Mouse (Mus musculus) forebrain, embryonic 13.5 days (tissue): Measurements from ENCODE around the gene Gm20388. TPM values are rescaled to one million over a fixed set of nuclear protein-coding genes. Genes with fewer than 3 reads are reported as not detected.
A peak's percentile ranks its signal among the peaks of the same experiment; 100 is the strongest.

Experiments
- ATAC-seq: fragments of 200-750 bp; cut with Nextera tagmentation; 2 replicates; pipeline ENCODE4 v1.8.0; 2017
- H3K27ac ChIP-seq: fragments of 300-500 bp; sonication (generic); 2 replicates; pipeline ENCODE4 v1.5.1; 2015; ENCODE audit warnings: inconsistent platforms, mild to moderate bottlenecking, moderate library complexity
- H3K27me3 ChIP-seq: fragments of 300-500 bp; sonication (generic); 2 replicates; pipeline ENCODE4 v1.6.1; 2015; ENCODE audit warnings: mild to moderate bottlenecking, inconsistent platforms
- H3K36me3 ChIP-seq: fragments of 300-500 bp; sonication (generic); 2 replicates; pipeline ENCODE4 v1.6.1; 2015; ENCODE audit warnings: mild to moderate bottlenecking, inconsistent platforms; ENCODE audit not compliant: poor library complexity, severe bottlenecking
- H3K4me1 ChIP-seq: fragments of 300-500 bp; sonication (generic); 2 replicates; pipeline ENCODE4 v1.6.1; 2015; ENCODE audit warnings: inconsistent platforms
- H3K4me2 ChIP-seq: fragments of 300-500 bp; sonication (generic); 2 replicates; pipeline ENCODE4 v1.6.1; 2015; ENCODE audit warnings: inconsistent platforms, mild to moderate bottlenecking, moderate library complexity
- H3K4me3 ChIP-seq: fragments of 300-500 bp; sonication (generic); 2 replicates; pipeline ENCODE4 v1.5.1; 2015; ENCODE audit warnings: mild to moderate bottlenecking, inconsistent platforms
- H3K9ac ChIP-seq: fragments of 300-500 bp; sonication (generic); 2 replicates; pipeline ENCODE4 v1.6.1; 2015; ENCODE audit warnings: mild to moderate bottlenecking, inconsistent platforms
- H3K9me3 ChIP-seq: fragments of 300-500 bp; sonication (generic); replicated peaks from 2 replicates; pipeline ENCODE4 v1.6.1; 2016; ENCODE audit warnings: inconsistent platforms
- WGBS: fragments of 180-500 bp; shearing (Covaris S2); methylation state at CpG from one replicate; pipeline ENCODE4 v1.1.7; 2015; 5-methylcytosine and 5-hydroxymethylcytosine counted together
- polyA plus RNA-seq: library from polyadenylated mRNA; unstranded; fragments of >200 nt; fragmentation: Nextera tagmentation; extraction: Ambion mirVana; gene quantifications from 2 replicates; pipeline ENCODE4 v1.2.1, GENCODE M21; 2015

The Gm20388 gene
- polyA plus RNA-seq, 1 experiment from 2014 or later, result 5.6 TPM

DNA sequence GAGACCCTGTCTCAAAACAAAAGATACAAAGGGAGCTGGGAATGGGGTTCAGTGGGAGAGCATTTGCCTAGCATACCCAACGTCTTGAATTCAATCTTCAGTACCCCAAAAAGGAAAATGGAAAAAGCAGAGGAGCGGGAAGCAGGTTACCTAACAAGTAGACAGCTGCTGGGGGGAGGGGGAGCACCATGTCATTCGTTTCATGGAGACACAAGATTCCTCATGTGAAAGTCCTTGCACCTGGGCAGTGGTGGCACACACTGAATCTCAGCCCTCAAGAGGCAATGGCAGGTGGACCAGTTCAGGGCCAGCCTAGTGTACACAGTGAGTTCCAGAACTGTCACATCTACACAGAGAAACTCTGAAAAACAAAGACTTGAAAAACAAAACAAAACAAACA, 3946.7 kb downstream of the Gm20388 start:
- no peaks in the 10 kb centered on the region for H3K36me3 ChIP-seq
- 59% methylated on average over 3 of the region's 3 CpGs for WGBS
- H3K4me3 ChIP-seq, result peak overlapping the region; percentile 92; the same call in 1 of the 2 replicates
- ATAC-seq, result no peak
- no peak overlapping the region for H3K9ac ChIP-seq
- peak overlapping the region; percentile 84 for H3K4me2 ChIP-seq
- peaks cover 15% of the 10 kb centered on the region for H3K4me1 ChIP-seq
- peaks cover 14% of the 10 kb centered on the region for H3K27me3 ChIP-seq
- no peaks in the 10 kb centered on the region for H3K9me3 ChIP-seq
- no peak overlapping the region for H3K27ac ChIP-seq

DNA sequence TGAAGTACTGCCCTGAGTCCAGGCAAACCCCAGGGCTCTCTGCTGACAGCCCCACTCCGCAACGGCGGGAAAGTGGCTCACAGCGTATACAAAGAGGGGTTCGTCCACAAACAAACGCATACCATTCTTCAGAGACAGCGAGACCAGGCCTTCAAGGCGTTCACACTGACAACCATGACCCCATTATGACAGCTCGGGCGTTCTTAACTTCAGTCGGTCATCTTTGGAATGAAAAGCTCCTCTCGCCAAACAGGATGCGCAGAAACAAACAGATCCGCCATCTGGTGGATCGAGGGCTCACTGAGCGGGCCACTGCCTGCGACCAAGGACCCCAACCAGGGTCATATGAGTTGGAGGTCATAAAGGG, 3947.9 kb downstream of the Gm20388 start:
- peak; percentile 11; the same call in 1 of the 2 replicates for ATAC-seq
- whole genome bisulfite sequencing, result under 1% methylated on average over 17 of the region's 17 CpGs
- Histone ChIP-seq H3K4me1 (peaks cover 15% of the 10 kb centered on the region), H3K9ac (peak overlapping the region; percentile 85), H3K9me3 (no peaks in the 10 kb centered on the region), H3K4me2 (peak overlapping the region; percentile 84), H3K4me3 (peak overlapping the region; percentile 92), H3K27me3 (peaks cover 22% of the 10 kb centered on the region), H3K27ac (peak overlapping the region; percentile 58; the same call in 1 of the 2 replicates), H3K36me3 (no peaks in the 10 kb centered on the region)

DNA sequence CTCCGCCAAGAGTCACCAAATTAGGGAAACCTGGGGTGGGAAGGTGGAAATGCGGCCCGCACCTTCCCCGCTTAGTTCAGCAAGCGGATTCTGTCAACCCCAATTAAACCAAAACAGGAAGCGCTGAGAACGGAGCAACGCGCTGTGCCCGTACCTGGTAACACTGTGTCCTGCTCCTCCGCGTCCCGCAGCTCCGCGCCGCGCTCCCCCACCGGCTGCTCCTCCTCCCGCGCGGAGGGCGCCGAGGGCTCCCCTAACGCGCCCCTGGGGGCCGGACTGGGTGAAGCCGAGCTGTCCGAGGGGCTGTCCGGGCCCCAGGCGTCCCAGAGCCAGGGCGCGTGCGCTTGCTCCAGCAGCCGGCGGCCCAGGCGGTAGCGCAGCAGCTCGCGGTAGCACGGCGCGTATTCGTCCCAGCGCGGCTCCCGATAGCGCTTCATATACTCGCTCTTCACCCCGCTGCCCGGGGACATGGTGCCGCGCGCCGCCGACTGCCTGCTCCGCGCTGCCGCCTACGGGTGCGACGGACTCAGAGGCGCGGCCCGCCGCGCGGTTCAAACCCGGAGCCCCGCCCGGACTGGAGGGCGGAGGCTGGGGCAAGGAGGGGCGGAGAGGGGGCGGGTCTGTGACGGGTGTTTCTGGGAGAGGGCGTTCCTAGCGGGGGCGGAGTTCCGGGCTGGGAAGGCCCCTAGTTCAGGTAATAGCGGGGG, 3948.5 kb downstream of the Gm20388 start:
- H3K27ac ChIP-seq, result peak overlapping the region; percentile 58
- no peaks in the 10 kb centered on the region for H3K36me3 ChIP-seq
- peak overlapping the region; percentile 84 for H3K4me2 ChIP-seq
- H3K4me3 ChIP-seq, result peak overlapping the region; percentile 92
- ATAC-seq, result peak; percentile 95
- H3K4me1 ChIP-seq, result peaks cover 19% of the 10 kb centered on the region
- peak overlapping the region; percentile 85 for H3K9ac ChIP-seq
- H3K9me3 ChIP-seq, result no peaks in the 10 kb centered on the region
- under 1% methylated on average over 76 of the region's 79 CpGs for WGBS
- peaks cover 22% of the 10 kb centered on the region for H3K27me3 ChIP-seq

DNA sequence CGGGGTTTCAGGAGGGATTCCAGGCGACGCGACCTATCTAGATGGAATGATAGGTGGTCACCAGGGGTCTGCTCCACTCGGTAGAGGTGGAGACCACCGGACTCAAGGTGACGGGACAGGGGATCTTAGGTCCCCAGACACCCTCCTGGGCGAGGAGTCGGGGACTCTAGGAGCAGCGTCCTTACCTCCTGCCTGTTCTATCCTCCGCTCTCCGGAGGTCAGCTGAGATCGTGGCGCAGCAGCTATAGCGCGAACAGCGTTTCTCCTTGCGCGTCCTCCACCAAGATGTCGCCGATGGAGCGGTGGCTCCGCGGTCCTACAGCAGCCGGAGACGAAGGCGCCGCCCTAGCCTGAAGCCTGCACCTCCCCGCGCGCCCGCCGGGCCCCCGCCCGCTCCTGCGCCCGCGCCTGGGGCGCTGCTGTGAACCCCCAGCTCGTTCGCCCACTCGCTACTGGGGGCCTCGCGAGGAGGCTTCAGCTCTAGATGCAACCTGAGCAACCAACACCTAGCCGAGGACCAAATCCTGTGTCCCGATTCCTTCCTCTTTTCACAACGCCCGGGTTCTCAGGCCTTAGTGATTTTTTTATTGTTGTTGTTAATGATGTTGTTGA, 3949.1 kb downstream of the Gm20388 start, which contains the start of gene Ccsap:
Ccsap (minus strand) TSS at position 562 of the 612 bp plus-strand sequence.
- Histone ChIP-seq H3K4me1 (peaks cover 23% of the 10 kb centered on the region), H3K9me3 (no peaks in the 10 kb centered on the region), H3K27me3 (peaks cover 22% of the 10 kb centered on the region), H3K27ac (peak within 1 kb of the TSS; percentile 58), H3K4me2 (peak within 1 kb of the TSS; percentile 84), H3K9ac (peak within 1 kb of the TSS; percentile 85), H3K36me3 (no peaks in the 10 kb centered on the region), H3K4me3 (peak within 1 kb of the TSS; percentile 92)
- 1% methylated on average over 48 of the region's 48 CpGs for whole genome bisulfite sequencing
- ATAC-seq, result peak; percentile 72

DNA sequence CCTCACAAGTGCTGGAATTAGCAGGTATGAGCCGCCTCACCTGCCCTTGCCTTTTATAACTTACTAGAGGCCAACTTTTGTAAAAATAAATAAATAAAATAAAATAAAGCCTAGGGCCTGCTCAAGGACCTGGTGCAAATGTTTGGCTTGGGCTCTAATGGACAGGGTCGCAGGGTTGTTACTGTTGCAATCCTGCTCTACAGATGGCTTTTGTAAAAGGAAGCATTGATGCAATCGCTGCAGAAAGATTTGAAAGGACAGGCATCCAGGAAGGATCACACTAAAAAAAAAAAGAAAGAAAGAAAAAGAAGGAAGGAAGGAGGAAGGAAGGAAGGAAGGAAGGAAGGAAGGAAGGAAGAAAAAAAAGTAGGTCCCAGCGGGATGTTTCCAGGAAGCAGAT, 3949.7 kb downstream of the Gm20388 start:
- H3K27me3 ChIP-seq, result peaks cover 22% of the 10 kb centered on the region
- peak overlapping the region; percentile 85; the same call in 1 of the 2 replicates for H3K9ac ChIP-seq
- H3K36me3 ChIP-seq, result no peaks in the 10 kb centered on the region
- no peak for ATAC-seq
- peaks cover 23% of the 10 kb centered on the region for H3K4me1 ChIP-seq
- no peaks in the 10 kb centered on the region for H3K9me3 ChIP-seq
- peak overlapping the region; percentile 84 for H3K4me2 ChIP-seq
- H3K4me3 ChIP-seq, result peak overlapping the region; percentile 92; the same call in 1 of the 2 replicates
- no peak overlapping the region for H3K27ac ChIP-seq
- 80% methylated on average over 4 of the region's 4 CpGs for WGBS

DNA sequence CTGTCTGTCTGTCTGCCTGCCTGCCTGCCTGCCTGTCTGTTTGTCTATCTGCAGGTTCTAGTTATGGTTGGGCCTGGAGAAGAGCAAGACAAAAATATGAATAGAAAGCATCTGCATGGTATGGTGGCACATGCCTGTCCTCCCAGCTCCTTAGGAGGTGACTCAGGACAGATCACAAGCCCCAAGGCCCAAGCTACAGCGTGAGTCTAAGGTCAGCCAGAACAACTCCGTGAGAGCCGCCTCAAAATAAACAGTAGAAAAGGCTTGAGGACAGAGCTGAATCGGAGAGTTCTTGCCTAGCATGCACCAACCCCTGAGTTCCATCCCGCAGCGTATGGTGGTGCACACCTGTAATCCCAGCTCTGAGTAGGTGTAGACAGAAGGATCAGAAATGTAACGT, 3955.1 kb downstream of the Gm20388 start:
- no peak overlapping the region for H3K4me3 ChIP-seq
- peaks cover 8% of the 10 kb centered on the region for H3K4me1 ChIP-seq
- H3K4me2 ChIP-seq, result no peak overlapping the region
- 81% methylated on average over 7 of the region's 7 CpGs for WGBS
- ATAC-seq, result no peak
- peaks cover 16% of the 10 kb centered on the region for H3K27me3 ChIP-seq
- no peak overlapping the region for H3K9ac ChIP-seq
- no peaks in the 10 kb centered on the region for H3K9me3 ChIP-seq
- no peaks in the 10 kb centered on the region for H3K36me3 ChIP-seq
- H3K27ac ChIP-seq, result no peak overlapping the region

DNA sequence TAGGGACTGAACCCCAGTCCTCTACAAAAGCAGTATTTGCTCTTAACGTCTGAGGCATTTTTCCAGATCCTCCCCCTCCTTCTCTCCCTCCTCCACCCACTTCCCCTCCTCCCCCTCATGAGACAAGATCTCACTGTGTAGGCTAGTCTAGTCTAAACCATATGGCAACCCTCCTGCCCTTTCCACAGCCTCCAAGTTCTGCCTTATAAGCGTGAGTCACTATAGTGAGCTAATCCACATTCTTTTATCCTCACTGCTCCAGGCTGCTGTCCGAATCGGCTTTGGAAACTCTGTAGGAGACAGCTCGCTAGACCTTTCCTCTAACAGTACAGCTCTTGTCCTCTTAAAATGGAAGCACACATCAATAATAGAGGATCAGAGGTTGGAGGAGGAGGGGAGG, 3956.3 kb downstream of the Gm20388 start:
- Histone ChIP-seq H3K4me2 (no peak overlapping the region), H3K4me1 (peaks cover 8% of the 10 kb centered on the region), H3K27me3 (peaks cover 8% of the 10 kb centered on the region; the same call in 1 of the 2 replicates), H3K4me3 (no peak overlapping the region), H3K36me3 (no peaks in the 10 kb centered on the region), H3K9ac (no peak overlapping the region), H3K27ac (no peak overlapping the region), H3K9me3 (no peaks in the 10 kb centered on the region)
- 16% methylated on average over 5 of the region's 5 CpGs for WGBS
- ATAC-seq, result no peak

DNA sequence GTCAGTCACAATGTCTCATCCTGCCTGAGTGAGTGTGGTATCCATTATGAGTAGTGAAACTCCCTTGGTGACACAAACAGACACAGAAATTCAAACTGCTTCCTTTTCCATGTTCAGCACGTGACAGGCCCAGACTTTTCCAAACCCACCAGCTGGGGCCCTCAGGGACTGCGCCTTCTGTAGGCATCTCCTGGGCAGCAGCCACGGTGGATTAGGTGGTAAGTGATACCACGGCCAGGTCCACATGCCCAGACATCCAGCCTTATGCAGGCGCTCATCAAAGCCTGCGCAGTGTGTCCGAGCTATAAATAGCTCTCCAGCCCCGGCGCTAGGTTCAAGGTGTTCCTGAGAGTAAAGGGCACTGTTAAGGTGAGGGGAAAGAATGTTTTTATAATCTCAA, 3961.4 kb downstream of the Gm20388 start:
- Histone ChIP-seq H3K4me2 (no peak overlapping the region), H3K27ac (no peak overlapping the region), H3K4me3 (no peak overlapping the region), H3K27me3 (no peaks in the 10 kb centered on the region), H3K9me3 (no peaks in the 10 kb centered on the region), H3K4me1 (no peaks in the 10 kb centered on the region; the same call in 1 of the 2 replicates), H3K36me3 (no peaks in the 10 kb centered on the region), H3K9ac (no peak overlapping the region)
- ATAC-seq, result no peak
- 88% methylated on average over 9 of the region's 9 CpGs for WGBS

DNA sequence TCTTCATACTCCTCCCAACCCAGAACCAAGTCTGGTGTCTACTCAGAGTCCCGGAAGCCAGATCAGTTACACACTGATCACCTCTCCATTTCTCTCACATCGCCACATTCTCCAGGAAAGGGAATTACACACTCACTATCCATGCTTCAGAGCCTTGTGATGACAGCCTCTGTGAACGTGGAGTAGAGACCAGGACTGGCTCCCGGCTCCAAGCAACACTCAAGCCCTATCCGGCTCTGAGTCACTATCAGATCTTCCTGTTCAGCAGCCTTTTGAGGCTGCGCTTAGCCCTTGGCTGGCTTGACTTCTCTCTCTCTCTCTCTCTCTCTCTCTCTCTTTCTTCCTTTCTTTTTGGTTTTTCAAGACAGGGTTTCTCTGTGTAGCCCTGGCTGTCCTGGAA, 3962.7 kb downstream of the Gm20388 start:
- WGBS, result 88% methylated on average over 6 of the region's 6 CpGs
- Histone ChIP-seq H3K4me3 (no peak overlapping the region), H3K36me3 (no peaks in the 10 kb centered on the region), H3K4me1 (no peaks in the 10 kb centered on the region), H3K4me2 (no peak overlapping the region), H3K27ac (no peak overlapping the region), H3K9me3 (no peaks in the 10 kb centered on the region), H3K9ac (no peak overlapping the region), H3K27me3 (no peaks in the 10 kb centered on the region)
- ATAC-seq, result no peak

DNA sequence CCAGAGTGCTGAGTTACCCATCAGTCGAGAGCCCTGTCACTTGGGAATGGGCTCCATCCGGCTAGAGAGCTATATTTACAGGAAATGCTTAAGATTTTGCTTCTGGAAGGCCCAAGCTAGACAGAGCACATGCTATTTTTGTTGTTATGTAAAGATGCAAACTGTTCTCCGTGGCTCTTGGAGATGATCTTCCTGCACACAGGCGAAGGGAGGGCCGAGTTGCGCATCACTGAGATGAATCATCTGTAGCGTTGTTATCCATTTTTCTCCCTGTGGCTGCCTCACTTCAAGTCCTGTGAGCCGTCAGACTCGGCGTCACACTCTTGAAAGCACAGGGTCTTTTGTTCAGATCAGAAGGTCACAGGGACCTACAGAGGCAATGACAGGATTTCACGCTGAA, 3963.7 kb downstream of the Gm20388 start:
- 86% methylated on average over 11 of the region's 11 CpGs for WGBS
- no peaks in the 10 kb centered on the region for H3K9me3 ChIP-seq
- no peak for ATAC-seq
- H3K4me2 ChIP-seq, result no peak overlapping the region
- H3K36me3 ChIP-seq, result no peaks in the 10 kb centered on the region
- no peaks in the 10 kb centered on the region for H3K27me3 ChIP-seq
- no peak overlapping the region for H3K4me3 ChIP-seq
- no peak overlapping the region for H3K9ac ChIP-seq
- no peaks in the 10 kb centered on the region for H3K4me1 ChIP-seq
- no peak overlapping the region for H3K27ac ChIP-seq

DNA sequence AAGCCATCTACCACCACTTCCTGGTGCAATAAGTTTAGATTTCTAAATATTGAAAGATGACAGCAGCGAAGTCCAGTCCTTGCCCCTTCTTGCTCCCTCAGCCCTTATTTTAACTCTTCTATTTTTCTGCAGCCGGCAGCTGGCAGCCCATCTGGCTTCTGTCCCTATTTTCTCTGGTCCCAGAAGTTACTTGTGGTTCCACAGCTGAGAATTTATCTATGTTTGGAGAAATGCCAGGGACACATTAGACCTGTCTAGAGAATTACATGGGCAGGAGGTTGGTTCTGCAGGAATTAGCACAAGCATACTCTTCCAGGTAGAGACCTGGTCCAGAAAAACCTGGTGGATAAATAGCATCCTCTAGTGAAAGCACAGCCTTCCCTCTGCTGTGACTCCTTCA, 3967.2 kb downstream of the Gm20388 start:
- WGBS, result 72% methylated on average over 2 of the region's 2 CpGs
- Histone ChIP-seq H3K27me3 (no peaks in the 10 kb centered on the region), H3K4me1 (no peaks in the 10 kb centered on the region), H3K9me3 (no peaks in the 10 kb centered on the region), H3K27ac (no peak overlapping the region), H3K4me2 (no peak overlapping the region), H3K9ac (0 out of 2 replicates have a peak overlapping the region, but pooled peaks have one; percentile 21), H3K36me3 (no peaks in the 10 kb centered on the region), H3K4me3 (no peak overlapping the region)
- no peak for ATAC-seq

DNA sequence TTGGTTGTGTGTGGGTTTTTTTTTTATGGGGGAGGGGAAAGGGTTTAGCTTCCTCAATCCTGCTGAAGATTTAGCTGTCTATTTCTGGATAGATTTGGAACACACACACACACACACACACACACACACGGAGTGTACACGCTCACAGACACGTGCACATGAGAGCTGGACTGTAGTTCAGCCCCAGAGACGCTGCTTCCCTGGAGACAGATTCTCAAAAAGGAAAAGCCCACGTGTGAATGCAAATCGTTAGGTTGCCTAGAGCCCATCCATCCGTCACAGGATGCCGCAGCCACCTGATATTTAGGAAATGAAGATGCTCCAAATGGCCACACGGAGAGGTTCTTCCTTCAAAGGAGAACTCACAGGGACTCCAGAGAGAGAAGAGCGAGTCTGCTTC, 3969.6 kb downstream of the Gm20388 start:
- Histone ChIP-seq H3K36me3 (no peaks in the 10 kb centered on the region), H3K4me3 (no peak overlapping the region), H3K27me3 (peaks cover 4% of the 10 kb centered on the region; the same call in 1 of the 2 replicates), H3K9me3 (no peaks in the 10 kb centered on the region), H3K9ac (no peak overlapping the region), H3K27ac (no peak overlapping the region), H3K4me2 (no peak overlapping the region), H3K4me1 (peaks cover 13% of the 10 kb centered on the region)
- WGBS, result 74% methylated on average over 10 of the region's 10 CpGs
- ATAC-seq, result no peak
